Mouse (Mus musculus) ES-E14 (cell line): Measurements from ENCODE around the gene Chn1.

Experiments used
- CHD2 ChIP-seq: IDR thresholded peaks from 2 replicates; pipeline ENCODE4 v1.6.1; 2014; ENCODE audit warnings: mild to moderate bottlenecking, low read depth, low read length, inconsistent platforms
- HCFC1 ChIP-seq: IDR thresholded peaks from 2 replicates; pipeline ENCODE4 v1.6.1; 2012; ENCODE audit warnings: low read length, inconsistent platforms, borderline replicate concordance; ENCODE audit not compliant: insufficient read depth
- MAFK ChIP-seq: IDR thresholded peaks from 2 replicates; pipeline ENCODE4 v1.6.1; 2014; ENCODE audit warnings: mild to moderate bottlenecking, low read depth, low read length, inconsistent platforms; ENCODE audit not compliant: insufficient read depth
- ZC3H11A ChIP-seq: IDR thresholded peaks from 2 replicates; pipeline ENCODE4 v1.6.1; 2012; ENCODE audit warnings: low read depth, mild to moderate bottlenecking, inconsistent platforms, low read length, borderline replicate concordance
- ZNF384 ChIP-seq: IDR thresholded peaks from 2 replicates; pipeline ENCODE4 v1.6.1; 2012; ENCODE audit warnings: low read depth, low read length, inconsistent platforms

GRCm38 (mm10) chr2:73592231-73593100 is 182.7 kb downstream of the Chn1 start:
- TF ChIP-seq MAFK (no peak), ZC3H11A (no peak), CHD2 (no peak), ZNF384 (no peak), HCFC1 (no peak)
